Mouse (Mus musculus) ovary, adult 10 weeks (tissue): ENCODE data around the gene Tmem212. TPM values are rescaled to one million over a fixed set of nuclear protein-coding genes. Genes with fewer than 3 reads are reported as not detected.

Experiments used
- polyA plus RNA-seq: library from polyadenylated mRNA; stranded (reverse); fragments of 350-450 nt; fragmentation: Illumina TruSeq; extraction: RNeasy Lipid Tissue Mini Kit (QIAGEN cat#74804); gene quantifications from one replicate; pipeline ENCODE4 v1.2.3, GENCODE M21; 2014

Tmem212 gene
- 5.6 TPM for polyA plus RNA-seq

GRCm38 (mm10) chr3:27896318-27896892, at the start of gene Tmem212:
TSS of gene Tmem212 (minus strand) at chr3:27896368.

GRCm38 (mm10) chr3:27938381-27939323, 42.5 kb upstream of the Tmem212 start, which contains the start of gene Pld1:
TSS of gene Pld1 (plus strand) at chr3:27938695.

Other genes with a start within 250 kb of the Tmem212 start
- 143 TPM for gene Fndc3b, start 185.1 kb downstream of the Tmem212 start, polyA plus RNA-seq
- gene Pld1, start 42.3 kb upstream of the Tmem212 start, polyA plus RNA-seq = 26.2 TPM